Mouse (Mus musculus) layer of hippocampus, postnatal 25 days (tissue): ENCODE measurements around the gene Gramd4. TPM values are rescaled to one million over a fixed set of nuclear protein-coding genes. Genes with fewer than 3 reads are reported as not detected.
"Not testable (repeated sequence)": the region's sequence is repeated elsewhere in the genome, so short reads cannot be mapped to it uniquely, and the experiment has no call there.

Source experiments
- DNase-seq, 2 experiments: peaks; one replicate each; pipeline ENCODE4 v3.0.0; 2022; ENCODE audit warnings: mixed read lengths in 2 of 2, low spot score in 1 of 2; ENCODE audit errors: extremely low spot score in 1 of 2
- total RNA-seq, 2 experiments: library from RNA; stranded (reverse); gene quantifications; 2 replicates each; pipeline ENCODE4 v1.2.3; 2021

Gramd4 gene
- total RNA-seq, 2 experiments from 2014 or later = 25.9 to 27.7 TPM

DNA sequence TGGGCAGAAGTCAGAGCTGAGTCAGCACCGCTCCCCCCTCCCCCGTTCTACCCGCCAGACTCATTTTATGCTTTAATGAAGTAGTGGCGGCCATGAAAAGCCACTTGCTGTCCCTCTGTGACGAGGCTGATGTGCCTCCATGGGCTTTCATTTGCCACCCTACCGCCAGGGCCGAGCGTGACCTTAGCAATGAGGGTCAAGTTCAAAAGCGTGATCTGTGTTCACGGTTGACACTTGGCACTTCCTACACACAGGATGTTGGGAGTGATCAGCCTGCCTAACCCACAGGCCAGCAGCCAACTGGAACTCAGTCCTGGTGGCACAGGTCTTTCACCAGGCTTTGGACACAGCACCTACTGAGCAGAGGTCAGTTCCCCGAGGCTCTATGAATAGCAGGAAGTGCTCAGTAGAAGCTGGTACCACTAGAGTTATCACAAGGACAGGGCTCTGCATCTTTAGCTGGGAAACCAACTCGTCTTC, 96.0 kb downstream of the Gramd4 start:
- no peak for DNase-seq

DNA sequence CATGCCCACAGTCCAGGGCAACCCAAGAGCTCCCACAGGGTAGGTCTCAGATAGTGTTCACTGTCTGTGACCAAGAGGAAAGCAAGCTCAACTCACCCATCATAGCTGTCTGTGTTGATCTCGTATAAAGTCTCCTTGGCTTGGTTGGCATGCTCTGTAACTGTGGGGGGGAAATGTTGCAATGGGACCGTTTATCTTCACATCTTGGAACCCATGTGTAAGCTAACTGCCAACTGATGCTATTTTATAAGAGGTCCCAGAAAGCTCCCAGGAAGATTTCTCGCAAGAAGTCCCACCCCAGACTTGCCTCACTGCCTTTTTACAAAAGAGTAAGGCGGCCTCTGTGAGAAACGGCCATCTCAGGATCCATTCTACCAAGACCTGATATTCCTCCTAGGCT, 99.0 kb downstream of the Gramd4 start:
- DNase-seq = no peak

DNA sequence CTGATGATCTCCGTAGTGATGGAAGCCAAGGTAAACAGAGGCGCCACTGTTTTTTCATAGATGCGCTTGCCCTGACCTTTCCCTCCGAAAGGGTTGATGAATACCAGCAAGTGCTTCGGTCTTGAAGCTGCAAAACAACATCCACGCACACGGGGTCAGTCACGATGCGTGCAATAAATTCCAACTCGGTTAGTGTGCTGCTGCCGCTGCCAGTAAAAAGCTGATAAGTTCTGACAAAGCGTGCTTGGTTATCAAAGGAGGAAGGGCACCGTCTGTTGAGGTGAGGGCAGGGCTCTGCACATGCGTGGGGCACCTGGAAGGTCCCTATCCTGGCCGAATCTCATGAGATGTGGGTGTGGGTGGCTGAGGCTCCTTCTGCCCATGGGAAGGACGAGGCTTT, 101.6 kb downstream of the Gramd4 start:
- no peak for DNase-seq

DNA sequence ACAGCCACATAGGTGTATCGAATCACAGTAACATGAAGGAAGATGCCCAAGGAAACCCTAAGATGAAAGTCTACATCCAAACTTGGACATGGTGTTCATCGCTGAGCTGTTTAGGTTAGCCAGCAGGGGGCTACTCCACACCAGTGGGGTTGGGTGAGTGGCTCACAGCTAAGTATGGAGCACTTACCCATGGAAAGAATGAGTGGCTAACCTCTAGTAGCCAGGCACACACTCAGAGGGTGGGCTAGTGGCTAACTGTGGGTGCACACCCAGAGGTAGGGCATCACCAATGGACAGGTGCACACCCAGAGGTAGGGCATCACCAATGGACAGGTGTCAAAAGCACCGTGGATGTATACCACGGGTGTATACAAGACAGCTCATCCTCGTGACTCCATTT, 102.2 kb downstream of the Gramd4 start:
- DNase-seq = no peak

DNA sequence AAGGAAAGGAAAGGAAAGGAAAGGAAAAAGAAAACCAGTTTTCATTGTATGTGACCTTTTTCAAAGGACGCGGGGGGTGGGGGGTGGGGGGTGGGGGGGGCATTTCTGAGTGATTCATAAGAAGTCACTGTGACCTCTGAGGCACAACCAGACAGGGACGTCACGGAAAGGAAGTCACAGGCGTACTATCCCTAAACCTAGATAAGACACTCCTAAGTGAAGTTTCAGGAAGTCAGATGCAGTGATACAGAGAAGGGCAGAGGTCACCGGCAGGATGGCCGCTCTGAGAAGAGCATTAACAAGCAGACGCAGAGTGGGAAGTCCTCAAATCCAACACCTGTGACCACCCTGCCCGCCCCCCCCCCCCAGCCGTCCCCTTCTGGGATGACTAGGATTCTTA, 103.4 kb downstream of the Gramd4 start:
- DNase-seq = no peak

DNA sequence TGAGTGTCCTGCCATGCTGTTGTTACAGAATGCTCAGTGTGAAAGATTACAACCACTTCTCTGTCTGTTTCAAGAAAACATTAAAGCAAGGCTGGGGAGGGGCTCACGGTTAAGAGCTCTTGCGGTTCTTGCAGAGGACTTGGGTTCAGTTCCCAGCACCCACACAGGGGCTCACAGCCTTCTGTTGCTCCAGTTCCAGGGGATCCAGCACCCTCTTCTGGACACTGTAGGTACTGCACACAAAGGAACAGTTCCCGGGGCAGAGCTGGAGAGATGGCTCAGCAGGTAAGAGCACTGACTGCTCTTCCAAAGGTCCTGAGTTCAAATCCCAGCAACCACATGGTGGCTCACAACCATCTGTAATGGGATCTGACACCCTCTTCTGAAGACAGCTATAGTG, 104.3 kb downstream of the Gramd4 start:
- DNase-seq = not testable (repeated sequence)

DNA sequence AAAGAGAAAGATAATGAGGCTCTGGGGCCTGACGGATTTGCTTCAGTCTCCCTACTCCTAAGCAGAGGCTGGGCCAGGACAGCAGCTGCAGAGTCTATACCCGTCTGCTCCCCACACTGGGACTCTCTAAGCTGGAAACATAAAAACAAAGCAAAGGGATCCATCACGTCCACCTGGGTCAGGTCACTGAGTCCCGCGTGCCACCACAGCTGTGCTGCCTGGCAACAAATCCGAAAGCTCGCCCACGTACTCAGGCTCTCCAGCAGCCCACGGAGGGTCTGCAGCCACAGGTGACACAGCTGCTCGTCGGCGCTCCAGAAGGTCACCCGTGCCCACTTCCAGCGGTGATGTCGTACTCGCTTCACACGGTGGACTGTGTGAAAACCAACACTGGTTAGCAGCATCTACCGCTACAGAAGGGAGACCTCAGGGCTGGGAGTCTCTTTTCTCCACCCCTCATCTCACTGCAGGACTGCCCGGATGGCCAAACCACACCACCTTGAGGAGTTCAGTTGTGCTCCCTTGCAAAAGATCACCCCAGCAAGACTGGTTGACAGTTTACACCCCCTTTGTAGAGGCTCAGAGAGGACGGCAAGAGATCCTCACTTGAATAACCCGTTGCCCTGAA, 107.3 kb downstream of the Gramd4 start:
- DNase-seq = no peak

DNA sequence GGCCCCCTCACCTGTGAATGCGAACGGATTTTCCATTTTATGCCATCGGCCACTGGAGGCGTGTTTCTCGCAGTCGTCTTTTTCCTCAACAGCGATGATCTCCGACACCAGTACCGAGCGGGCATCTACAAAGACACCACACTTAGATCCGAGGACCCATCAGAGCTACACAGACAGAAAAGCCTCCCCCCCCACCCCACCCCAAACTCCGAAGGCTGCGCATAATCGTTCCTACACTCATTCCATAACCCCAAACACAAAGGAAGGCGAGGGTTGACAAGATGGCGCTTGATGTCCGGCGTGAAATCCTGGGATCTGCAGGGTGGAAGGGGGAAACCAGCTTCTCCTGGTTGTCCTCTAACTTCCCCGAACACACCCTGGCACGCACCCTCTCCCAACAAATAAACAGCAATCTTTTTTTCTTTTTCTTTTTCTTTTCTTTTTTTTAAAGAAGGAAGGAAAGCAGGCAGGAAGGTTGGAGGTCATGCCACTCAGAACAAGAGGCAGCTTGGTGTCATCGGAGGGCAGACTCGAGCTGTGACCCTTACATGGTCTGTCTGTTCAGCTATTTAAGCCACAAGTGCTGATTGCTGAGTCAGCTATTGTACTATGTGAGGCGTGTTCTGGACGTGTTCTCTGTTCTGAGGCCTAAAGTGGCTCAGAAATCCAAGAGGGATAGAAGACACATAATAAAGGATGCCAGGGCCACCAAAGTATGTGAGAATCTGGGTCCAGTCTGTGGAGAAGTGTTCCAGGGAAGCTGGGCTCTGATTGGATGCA, 108.5 kb downstream of the Gramd4 start:
- DNase-seq = no peak

DNA sequence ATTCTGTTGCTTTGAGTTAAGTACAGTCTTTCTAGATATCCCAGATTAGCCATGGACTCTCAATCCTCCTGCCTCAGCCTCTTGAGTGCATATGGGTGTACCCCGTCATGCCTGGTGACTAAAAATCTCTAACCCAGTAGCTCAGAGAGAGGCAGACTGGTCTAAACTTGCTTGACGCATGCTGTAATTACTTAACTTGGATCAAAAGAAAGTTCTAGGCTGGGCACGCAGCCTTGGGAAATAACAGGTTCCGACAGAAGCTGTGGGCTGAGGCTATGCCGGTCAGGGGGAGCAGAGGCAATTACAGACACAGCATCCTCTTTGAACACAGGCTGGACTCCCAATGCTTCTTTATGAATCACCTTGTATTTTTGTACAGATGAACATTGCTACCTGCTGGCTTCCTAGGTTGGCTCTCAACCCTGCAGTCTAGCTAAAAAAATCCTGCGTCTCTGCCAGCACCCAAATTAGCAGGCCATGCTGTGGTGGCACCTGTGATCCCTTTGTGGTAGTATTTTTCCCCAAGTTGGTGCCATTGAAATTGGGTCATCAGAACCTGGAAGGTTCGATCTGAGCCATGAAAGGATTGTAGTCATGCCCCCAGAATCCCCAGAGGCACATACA, 109.6 kb downstream of the Gramd4 start:
- DNase-seq = no peak

DNA sequence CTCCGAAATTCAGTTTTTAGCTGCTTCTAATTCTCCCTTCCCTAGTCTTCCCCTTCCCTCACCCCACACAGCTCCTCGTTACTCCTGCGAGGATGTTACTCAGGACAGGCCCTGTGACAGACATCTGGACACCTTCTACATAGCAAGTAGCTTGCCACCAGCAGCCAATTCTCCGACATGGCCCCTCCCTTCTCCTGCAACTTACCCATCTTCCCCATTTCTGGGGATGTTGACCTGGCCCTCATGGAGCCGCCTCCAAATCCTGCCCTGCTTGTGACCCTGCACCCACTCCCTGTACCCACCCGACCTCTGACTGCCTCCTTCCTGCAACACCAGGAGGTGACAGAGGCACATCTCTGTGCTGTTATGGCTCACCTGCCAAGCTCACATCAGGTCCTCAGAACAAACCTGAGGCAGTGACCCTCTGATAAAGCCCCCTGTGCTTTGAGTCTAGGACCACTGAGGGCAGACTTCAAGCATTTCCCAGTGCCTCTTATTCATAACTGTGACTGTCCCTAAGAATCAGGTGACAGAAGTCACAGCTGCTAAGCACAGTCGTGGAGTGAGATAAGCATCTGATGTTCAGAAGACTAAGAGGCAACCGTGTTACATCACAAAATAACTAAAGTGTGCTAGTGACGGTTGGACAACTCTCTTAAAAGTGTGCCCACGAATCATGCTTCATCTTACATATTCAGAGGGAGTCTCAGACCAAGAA, 110.5 kb downstream of the Gramd4 start:
- DNase-seq = no peak

DNA sequence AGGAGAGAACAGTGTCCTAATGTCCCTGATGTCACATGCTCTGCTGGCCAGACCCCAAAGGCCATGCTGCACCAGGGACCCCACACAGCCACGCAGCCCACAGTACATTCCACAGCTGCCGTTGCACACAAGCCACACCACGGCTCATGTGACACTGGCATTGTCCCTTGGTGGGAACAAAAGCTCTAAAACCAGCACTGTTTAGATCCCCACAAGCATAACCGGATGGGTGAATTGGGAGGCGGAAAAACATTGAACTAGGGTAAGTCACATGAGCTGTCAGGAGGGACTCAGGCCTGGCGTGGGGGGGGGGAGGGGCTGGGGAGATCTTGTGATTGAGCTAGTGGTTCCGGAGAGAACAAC, 111.0 kb downstream of the Gramd4 start:
- DNase-seq = no peak

DNA sequence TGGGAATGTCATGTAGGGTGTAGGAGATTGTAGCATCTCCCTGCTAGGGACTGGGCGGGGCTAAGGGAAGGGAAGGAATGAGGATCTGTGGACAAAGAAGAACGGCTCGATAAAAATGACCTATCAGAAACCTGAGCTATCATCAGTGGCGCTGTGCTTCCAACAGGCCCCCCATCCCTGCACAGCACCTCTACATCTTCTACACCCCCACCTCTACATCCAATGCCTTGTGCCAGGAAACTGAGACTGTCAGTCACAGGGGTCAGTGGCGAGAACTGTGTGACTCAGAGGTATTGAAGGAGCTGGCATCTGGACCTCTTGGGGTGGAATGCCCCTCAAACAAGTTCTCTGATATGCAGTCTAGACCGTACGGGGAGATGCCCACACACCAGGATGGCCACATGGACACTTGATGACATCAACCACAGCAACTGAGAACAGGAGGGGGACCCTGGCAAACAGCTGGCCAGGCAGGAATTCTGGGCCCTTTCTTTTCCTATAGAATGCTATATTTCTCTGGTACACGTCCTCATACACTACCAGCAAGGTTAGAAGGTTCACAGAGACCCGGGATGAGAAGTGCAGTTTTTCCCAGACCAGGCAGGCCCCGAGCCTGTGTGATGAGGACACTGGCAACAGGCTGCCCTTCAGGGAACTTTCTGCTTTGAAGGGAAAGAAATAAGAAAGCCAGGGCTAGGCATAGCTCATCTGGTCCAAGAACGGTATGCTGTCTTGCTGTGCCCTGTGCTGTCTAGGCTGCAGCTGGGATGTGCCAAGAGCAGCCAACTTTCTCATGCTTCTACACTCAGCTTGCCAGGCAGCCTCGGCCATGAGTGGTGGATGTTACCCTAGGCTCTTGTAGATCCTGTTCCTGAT, 111.7 kb downstream of the Gramd4 start:
- no peak for DNase-seq

DNA sequence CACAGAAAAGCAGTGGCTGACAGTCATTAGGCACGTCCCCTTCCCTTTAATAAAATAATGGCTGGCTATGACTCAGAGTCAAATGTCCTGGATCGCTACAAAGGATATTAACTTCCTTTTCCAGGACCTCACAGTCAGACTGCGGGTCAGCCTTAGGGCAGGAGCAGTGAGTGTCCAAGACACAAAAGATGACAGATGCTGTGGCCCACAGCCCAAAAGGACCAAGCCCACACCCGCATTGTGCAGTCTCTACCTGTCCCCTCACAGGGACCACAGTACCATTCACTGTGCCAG, 112.3 kb downstream of the Gramd4 start:
- DNase-seq = no peak

DNA sequence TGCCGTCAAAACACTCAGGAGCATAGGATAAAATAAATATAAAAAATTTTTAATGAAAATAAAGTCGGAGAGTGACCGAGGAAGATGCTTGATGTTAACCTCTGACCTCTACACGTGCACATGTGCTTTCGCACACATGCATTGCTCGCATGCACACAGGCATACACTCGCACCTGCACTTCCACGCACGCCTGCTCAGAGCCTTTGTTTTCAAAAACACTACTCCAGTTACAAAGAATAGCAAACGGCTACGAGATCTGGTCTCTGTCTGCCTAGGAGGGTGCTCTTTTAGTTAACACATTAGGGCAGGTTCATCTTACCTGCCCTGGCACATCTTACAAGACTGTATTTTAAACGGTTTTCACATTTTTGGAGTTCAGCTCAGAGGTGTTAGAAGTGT, 113.8 kb downstream of the Gramd4 start:
- no peak for DNase-seq

DNA sequence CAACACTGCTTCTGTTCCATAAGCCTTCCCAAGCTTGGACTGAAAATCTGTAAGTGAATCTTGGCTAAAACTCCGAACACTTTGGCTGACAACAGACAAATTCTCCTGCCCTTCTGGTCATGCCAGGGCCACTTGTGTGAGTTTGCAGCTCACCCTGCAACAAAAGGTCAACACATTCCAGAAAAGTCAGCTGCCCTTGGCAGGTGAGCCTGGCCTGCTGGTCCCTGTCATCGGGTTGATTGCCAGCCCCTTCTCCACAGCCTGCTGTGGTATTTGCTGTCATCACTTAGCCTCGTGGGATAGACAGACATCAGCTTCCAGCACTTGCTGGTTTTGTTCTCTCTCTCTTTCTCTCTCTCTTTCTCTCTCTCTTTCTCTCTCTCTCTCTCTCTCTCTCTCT, 114.6 kb downstream of the Gramd4 start:
- no peak for DNase-seq

DNA sequence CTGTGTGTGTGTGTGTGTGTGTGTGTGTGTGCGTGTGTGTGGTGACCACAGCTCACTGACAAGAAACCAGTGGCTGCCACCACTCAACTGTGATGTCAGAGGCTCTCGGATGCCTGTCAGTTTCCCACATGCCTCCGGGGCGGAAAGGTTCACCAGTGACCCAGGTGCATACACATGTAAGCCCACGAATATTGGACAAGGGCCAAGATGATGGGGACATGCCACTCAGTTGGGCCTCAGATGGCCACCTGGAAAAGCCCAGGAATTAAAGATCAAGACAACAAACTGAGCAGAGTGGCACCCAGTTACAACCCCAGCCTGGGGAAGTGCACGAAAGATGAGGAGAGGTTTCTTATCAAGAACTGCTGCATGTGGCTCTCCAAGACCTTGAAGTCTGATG, 115.0 kb downstream of the Gramd4 start:
- no peak for DNase-seq

DNA sequence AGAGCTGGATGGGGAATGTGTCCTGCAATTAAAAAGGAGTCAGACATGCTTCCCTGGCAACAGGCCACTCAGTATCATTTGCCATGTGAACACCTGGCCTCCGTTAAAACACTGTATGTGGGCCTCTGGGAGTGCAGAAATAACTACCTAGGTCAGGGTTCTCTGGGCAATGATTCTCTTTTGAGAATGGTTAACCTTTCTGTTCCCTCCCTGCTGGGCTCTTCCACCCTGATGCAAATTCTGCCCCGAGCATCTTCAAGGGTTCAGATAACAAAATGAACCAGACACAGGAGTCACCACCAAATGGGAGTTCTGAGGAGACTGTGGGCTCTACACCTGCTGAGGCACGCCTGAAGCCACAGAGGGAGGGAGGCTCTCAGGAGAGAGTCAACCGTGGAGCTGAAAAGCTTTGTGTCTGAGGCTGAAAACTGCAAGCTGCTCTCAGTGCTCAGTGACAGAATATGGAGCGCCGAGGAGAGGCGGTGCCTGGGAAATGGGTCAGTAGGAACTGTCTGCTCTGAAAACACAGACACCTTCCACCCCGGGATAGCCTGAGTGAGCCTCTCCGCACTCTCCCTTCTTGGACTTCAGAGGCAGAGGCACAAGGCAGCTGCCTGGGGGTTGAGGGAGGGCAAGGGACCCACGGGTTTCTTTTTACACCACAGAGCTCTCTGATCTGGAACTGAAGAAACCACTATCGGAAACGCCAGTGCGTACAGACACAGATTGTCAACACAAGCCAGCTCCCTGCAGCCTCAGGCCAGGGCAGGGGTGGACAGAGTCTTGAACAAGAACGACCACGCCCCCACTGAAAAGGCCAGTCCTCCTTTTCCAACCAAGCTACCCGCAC, 115.9 kb downstream of the Gramd4 start:
- DNase-seq = no peak

DNA sequence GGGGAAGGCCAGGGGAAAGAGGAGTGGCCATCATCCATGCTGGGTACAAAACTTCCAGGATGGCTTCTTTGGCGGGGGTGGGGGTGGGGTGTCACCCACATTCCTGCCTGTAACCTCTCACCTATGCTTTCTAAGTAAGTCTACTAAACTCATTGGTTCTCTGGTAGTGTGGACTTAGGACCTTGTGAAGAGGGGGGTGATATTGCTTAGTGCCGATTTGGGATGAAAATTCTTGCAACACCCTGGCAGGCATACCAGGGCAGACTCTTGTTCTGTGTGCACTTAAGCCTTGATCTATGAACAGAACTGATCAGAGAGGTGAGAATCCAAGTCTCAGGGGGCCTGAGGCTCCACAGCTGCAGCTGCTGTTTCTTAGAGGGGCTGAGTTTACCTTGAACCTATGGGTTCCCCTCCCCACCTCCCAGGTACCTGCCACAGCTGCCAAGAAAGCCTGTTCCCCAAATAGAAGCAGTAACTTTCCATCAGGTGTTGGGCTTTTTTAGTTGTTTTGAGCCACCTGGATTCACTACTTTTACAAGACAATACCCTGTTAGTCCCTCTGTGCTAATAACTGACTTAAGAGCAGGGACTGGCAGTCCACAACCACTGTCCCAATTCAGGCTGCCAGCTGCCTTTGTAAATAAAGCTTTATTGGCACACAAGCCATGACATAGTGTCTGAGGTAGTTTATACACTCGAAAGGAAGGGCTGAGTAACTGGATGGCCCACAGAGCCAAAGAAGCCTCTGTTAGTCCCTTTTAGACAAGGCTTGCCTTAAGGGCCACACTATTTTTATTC, 118.0 kb downstream of the Gramd4 start:
- DNase-seq = no peak

DNA sequence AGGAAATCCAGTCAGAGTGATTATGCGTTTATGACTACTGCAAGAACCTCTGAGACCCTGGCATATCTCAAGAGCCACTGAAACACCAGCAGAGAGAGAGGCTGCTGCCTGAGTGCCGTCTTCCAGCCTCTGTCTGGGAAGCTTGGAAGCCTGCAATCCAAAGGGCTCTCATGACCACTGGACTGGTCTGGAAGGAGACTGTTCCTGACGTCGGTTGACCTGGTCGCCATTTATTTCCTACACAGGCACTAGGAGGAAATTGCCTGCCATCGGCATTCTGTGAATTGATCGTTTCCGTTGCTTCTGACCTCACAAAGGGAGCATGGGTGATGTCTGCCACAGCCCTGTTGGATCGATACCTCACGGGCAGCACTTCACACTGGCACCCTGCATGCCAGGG, 118.7 kb downstream of the Gramd4 start:
- no peak for DNase-seq
